Mouse (Mus musculus): Measurements from ENCODE around the gene Zfyve1.
"Not testable (repeated sequence)": the region's sequence is repeated elsewhere in the genome, so short reads cannot be mapped to it uniquely, and the experiment has no call there.

Zfyve1 gene

DNA sequence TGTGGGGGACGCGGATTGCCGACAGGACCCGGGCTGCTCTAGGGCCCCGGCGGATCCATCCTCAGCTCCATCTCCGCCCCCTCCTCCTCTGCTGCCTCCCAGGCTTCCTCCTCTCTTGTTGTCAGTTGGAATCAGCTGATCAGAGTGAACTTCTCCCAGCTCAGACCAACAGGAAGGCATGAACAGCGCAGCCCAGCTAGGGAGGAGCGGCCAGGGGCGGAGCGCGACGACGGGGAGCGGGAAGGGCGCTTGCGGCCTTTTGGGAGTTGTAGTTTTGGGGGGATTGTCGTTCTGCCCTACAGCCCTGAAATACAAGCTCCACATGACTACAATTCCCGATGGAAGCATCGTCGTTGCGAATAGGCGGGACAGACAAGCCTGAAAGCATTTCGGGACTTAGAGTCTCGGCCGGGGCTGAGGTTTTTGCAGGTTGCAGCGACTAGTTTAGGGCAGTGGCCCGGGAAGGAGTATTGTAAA lies at the start of gene Zfyve1:
Gene Zfyve1, minus strand, starts transcription at position 198 of the 477 bp plus-strand sequence.
- ATAC-seq (ENCODE audit: low TSS enrichment) = peak; percentile 99

DNA sequence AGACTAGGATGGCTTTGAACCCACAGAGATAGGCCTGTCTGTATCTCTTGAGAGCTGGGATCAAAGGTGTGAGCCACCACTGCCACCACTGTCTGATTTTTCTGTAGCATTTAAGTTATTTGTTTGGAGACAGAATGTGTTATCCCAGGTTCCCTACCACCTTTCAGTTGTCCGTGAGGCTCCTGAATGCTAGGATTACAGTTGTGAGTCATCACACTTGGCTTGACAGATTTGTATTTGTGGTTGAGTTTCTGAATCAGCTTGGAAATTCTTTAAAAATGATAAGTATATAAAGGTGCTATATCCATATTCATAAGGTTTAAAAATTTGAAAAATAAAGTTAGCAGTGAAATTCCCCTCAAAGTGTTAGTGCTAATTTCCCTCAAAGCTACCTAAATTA lies 46.1 kb upstream of the Zfyve1 start:
- ATAC-seq (ENCODE audit: low TSS enrichment) = no peak

DNA sequence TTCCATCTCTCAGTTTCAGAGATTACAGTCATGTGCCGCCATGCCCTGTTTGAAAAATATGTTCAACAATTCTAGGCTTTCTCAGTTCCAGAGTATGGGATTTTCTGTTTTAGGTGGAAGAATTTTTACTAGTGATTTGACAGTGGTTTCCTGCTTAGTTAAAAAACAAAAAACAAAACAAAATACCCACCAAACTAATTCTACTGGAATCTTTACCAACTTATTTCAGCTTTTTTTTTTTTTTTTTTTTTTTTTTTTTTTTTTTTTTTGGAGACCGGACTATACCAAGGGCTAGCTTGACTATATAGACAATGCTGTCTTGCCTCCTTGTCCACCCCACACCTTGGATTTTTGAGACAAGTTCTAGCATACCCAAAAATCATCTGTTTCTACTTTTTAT lies 44.2 kb upstream of the Zfyve1 start:
- no peak for ATAC-seq (ENCODE audit: low TSS enrichment)

DNA sequence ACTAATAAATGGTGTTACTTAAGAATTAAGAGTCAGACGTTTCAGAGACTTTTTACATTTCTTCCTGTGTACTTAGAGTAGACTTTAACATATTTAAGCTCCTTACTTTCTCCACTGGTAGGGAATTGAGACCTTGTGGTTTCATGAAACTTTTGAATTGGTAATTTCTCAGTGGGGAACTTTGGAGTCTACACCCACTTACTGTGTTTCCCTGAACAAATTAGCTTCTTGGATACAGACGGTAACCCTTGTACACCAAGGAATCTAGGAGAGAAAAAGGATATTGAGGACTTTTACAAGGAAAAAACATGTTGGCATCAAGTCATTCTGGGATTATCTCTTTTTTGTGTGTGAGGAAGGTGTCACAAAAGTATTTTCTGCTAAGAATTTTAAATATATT lies 36.8 kb upstream of the Zfyve1 start:
- ATAC-seq (ENCODE audit: low TSS enrichment) = no peak

DNA sequence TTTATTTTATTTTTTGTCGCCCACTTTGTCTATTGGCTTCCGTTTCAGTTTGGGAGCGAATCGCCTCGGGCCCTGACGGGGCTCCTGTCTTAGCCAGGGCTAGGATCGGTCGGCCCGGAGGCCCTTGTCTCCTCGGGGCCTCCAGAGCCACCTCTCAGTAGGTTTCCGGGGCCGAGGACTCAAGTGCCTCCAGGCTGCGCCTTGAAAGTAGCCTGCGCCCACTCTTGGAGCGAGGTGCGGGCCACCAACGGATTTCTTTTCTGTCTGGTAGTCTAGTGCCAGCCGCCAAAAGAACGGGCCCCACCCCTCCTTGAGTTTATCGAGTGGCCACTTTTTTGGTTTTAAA lies 35.6 kb upstream of the Zfyve1 start:
- ATAC-seq (ENCODE audit: low TSS enrichment) = peak; percentile 45; the same call in 1 of the 2 replicates

DNA sequence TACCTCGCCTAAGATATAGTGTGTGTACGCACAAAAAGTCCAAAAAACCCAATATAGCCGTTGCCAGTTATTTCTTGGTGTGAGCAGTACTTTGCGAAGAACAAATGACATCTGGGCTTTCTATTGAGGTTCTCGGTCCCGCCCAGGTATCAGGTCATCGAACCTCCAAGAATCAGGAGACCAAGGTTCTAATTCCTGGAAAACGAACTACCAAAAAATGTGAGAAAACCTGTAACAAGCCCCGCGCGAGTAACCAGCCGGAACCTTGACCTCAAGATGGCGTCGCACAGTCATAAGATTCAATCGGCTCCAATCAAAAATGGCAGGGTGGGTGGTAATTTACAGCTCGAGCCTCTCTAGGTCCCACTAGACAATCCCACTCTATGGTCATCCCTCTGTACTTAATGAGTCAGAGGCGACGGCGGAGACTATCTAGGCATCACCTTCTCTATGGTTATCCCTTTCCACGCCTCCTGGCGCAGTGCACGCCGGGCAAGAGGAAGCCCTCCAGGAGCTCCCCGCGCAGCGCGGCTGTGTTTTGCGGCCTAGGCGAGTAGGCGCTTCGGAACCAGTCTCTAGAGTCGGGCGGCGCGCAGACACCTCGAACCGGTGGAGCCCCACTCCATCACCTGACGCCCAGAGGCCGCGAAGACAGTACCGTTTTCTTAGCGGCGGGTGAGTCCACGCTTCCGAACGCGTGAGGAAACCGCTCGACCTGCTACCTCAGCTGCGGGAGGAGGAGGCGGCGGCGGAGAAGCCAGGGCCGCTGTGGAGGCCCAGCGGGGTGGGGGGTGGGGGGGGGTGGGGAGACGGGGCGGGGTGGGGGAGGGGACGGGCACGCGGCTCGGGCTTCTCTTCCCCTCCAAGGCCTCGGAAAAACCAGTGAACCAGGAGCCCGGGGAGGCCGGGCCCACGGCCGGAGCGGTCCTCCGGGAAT lies 35.0 kb upstream of the Zfyve1 start:
- peak; percentile 99 for ATAC-seq (ENCODE audit: low TSS enrichment)

DNA sequence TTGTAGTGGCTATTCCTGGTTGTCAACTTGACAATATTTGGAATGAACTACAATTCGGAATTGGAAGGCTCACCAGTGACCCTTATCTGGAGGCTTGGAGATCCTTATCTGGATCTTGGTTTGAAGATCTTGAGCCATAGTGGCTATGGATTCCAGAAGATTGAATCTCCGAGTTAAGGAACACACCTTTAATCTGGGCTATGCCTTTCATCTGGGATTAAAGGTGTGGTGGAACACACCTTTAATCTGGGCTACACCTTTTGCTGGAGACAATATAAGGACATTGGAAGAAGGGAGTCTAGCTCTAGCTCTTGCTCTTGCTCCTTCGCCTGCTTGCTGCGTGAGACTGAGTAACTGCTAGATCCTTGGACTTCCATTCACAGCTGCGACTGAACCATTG lies 33.9 kb upstream of the Zfyve1 start, which contains the start of gene Rbm25:
Gene Rbm25, plus strand, starts transcription at position 301 of the 400 bp plus-strand sequence.
- not testable (repeated sequence) for ATAC-seq (ENCODE audit: low TSS enrichment)

DNA sequence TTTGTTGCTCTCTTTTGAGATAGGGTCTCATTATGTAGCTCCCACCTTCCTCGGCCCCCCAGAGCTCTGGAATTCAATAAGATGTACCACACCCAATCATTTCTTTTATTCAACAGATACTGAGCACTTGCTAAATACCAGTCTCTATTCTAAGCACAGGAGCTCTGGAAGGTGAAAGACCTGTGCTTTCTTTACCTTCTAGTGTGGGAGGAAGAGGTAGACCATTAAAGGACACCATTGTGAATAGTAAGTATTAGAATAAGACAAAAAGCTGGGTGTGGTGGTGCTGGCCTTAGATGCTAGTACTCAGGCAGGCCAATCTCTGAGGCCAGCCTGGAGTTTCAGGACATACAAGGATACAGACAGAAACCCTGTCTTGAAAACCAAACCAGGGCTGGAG lies 27.3 kb upstream of the Zfyve1 start:
- no peak for ATAC-seq (ENCODE audit: low TSS enrichment)

DNA sequence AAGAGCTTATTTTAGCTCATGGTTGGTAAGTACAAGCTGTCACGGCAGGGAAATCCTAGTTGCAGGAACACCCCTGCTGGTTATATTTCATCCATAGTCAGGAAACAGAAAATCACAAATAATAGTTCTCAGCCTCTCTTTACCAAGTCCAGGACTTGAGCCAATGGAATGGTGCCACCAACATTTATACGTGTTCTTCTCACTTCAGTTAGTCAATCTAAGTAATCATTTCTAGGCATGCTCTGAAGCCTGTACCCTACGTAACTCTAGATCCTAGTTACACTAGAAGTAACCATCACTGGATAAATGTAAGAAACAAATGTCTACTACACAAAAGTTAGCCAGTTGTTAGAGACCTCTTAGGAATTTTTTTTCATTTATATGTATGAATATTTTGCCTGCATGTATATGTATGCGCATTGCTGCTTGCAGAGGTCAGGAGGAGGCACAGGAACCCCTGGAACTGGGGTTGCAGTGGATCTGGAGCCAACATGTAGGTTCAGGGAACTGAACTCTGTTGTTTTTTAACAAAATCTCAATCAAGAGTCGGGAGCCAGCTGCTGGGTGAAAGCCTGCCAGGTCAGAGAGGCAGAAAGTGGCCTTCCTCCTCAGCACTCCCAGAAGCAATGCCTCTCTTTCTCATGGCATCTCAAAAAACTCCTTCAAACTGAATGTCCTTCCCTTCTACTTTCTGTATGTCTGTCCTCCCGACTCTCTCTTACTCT lies 25.2 kb upstream of the Zfyve1 start:
- ATAC-seq (ENCODE audit: low TSS enrichment) = no peak

DNA sequence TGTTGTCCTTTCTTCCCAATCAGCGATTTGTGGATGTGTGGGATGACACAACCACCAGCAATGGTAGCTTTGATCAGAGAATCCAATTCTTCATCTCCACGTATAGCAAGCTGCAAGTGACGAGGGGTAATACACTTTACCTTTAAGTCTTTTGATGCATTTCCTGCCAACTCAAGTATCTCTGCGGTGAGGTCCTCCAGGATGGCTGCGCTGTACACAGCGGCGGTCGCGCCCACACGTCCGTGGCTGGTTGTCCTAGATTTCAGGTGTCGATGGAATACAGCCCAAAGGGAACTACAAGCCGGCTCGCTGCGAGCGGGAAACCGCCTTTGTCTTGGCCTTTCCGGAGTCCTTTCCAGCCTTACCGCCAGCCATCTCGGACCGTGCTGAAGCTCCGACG lies 23.7 kb upstream of the Zfyve1 start:
- ATAC-seq (ENCODE audit: low TSS enrichment) = peak; percentile 59; the same call in 1 of the 2 replicates

DNA sequence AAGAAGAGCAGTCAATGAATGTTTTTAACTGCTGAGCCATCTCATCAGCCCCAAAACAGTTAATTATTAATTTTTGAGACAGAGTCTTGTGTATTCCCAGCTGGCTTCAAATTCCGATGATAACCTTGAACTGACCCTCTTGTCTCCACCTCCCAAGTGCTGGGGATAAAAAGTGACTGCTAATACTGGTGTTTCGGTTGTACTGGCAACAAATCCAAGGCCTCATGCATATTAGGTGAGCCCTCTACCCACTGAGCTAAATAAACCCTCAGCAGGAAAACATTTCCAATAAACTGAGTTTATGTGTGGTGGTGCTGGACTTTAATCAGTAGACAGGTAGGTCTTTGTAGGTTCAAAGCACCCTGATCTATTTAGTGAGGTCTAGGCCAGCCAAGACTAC lies 22.0 kb upstream of the Zfyve1 start:
- no peak for ATAC-seq (ENCODE audit: low TSS enrichment)

DNA sequence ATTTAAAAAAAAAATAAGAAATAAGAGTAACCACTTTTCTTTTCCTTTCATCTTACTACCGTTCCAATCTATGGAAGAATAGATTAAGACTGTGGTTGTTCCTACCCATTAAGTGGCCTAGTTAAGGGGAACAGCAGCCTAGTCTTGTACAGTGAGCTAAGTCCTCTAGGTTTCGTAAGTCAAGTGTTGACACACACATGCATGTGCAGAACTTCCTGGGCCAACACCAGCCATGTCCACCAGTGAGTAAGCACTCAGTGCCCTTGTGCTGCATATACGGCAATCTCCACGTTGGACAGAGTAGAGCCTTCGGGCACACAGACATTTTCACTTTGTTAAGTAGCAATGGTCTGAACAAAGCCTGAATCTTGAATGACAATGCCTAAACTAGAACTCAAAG lies 20.2 kb upstream of the Zfyve1 start:
- no peak for ATAC-seq (ENCODE audit: low TSS enrichment)

DNA sequence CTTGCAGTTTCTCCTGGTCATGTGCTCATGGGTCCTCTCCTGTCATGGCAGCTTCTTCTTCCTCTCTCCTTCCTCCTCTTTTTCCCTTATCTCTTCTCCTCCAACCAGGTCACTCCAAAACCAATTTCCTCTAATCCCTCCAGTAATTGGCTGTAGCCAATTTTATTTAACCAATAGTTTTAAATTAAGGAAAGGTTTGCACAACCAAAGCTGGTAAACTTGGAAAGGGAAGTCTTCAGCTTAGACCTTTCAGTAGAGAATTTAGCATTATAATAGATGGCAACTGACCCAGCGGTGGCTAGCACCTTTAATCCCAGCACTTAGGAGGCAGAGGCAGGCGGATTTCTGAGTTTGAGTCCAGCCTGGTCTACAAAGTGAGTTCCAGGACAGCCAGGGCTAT lies 9.4 kb upstream of the Zfyve1 start:
- not testable (repeated sequence) for ATAC-seq (ENCODE audit: low TSS enrichment)

DNA sequence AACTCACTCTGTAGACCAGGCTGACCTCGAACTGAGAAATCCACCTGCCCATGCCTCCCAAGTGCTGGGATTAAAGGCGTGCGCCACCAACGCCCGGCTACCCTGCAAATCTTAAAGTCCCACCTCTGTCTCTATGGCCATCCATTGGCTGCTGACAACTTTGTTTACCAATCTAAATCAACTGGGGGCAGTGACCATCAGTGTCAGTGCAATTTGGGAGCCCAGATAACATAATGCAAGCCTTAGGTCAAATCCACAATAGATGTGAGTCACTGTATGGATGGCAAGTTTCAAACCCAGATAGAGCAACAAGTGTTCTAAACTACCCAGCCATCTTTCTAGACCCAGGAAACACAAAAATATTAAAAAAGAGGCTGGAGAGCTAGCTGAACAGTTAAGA lies 5.3 kb upstream of the Zfyve1 start:
- ATAC-seq (ENCODE audit: low TSS enrichment) = no peak

DNA sequence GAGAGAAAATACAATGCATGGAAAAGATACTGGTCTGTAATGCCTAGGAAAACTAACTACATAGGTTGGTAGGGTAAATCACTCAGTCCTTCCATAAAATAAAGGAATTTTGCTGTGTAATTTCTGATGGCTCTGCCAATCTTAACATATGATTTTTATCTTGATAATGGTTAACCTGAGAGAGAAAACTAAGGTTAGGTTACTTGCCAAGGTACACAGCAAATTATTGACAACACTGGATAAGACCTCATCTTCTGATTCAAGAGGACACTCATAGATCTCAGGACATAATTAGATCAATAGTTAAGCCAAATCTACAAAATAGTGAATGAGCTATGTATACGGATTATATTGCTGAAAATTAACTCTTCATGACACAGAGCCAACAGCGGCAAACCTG lies 859 bp upstream of the Zfyve1 start:
- ATAC-seq (ENCODE audit: low TSS enrichment) = no peak

DNA sequence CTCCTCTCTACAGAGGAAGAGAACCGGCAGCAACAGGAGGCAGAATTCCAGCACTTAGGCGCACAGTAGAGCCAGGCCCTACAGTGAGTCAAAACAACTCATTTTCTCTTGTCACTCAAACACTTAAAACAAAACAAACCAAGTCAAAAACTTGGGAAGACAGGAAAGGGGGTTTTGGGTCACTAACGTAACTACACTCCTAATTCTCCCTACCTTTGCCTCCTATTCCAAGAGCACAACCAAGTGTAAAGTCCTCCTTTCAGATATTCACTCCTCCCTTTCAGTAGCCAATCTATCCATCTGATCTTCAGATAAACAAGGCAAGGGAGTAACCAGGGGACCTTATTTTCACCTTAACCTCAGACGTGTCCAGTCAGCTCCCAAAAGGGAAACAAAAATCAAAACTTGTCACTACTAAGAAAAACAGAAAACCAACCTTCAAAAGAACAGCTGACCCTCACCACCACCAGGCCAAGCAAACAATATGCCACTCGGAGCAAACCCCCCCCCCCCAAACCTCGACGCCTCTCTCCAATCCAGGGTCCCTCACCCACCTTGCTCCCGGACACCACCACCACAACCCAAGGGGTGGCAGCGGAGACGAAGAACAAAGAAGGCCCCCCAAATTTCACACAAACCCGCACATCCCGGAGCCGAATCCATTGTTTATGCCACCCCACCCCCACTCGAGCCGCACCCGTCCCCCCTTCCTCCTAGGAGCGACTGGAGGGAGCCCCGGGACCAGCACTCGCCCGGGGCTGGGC lies 649 bp downstream of the Zfyve1 start:
- ATAC-seq (ENCODE audit: low TSS enrichment) = no peak

DNA sequence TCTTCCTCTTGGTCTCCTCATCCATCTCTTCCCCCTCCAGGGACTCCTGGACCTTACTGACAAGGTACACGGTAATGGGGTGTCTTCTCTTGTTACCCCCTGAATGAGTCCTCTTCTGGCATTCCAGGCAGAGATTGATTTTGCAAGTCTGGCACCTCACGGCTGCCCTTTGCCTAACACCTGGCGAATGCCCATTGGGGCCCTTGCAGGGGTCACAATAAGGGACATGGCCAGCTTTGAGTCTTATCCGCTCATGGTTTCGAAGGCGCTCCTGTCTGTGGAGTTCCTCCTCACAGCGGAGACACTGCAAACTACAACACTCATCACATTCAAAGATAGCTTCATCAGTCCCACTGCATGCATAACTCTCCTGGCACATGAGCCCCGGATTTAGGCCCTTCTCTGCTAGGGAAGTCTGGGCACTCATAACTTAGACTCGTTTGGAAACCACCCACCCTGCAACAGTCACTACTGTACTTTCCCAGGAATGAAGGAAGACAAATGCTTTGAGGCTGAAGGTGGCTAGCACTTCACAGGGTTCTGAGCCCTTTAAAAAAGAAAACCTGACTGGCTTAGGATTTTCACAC lies 2.5 kb downstream of the Zfyve1 start:
- ATAC-seq (ENCODE audit: low TSS enrichment) = peak; percentile 45; the same call in 1 of the 2 replicates

DNA sequence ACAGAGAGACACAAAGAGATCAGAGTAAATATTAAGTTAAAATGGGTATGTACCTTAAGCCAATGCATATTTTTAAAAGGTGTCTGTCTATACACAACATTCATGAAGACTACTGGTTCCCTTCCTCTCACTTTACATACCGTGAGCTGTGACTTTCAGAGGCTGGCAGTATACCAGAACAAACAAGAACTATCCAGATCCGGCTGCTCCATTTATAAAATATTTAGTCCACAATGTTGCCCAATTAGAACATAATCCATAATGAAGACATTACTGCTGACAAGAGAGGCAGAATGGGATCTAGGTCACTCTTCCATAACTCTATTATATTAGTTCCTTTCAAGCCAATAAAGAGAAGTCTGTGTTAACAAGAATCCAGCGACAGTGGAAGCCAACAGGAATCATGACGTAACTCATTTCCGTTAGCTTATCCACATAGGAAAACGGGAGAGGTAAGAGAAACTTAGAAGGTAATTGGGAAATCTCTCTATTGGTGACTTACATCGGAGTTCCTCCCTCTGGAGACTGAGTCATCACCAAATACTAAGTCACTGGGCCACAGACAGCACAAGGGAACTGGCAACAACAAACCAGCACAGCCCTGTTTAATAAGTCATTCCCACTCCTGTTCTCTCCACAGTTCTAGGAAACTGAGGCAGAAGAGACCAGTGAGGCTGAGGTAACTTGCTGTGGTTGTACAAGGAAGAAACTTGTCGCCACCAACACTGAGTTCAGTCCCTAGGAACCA lies 5.1 kb downstream of the Zfyve1 start:
- no peak for ATAC-seq (ENCODE audit: low TSS enrichment)

DNA sequence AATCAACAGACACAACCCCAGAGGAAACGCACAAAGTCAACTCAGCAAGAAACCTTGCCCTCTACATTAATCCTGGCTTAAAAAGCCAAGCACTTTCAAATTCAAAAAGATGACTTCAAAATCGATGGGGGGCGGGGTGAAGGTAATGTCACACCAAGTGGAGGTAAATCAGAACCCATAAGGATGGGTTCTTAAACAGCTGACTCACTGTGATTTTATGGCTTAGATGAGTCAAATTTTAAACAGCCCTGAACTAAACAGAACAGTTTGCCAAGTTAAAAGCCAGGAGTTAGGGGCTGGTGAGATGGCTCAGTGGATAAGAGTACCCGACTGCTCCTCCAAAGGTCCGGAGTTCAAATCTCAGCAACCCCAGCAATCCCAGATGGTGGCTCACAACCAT lies 10.4 kb downstream of the Zfyve1 start:
- ATAC-seq (ENCODE audit: low TSS enrichment) = no peak

DNA sequence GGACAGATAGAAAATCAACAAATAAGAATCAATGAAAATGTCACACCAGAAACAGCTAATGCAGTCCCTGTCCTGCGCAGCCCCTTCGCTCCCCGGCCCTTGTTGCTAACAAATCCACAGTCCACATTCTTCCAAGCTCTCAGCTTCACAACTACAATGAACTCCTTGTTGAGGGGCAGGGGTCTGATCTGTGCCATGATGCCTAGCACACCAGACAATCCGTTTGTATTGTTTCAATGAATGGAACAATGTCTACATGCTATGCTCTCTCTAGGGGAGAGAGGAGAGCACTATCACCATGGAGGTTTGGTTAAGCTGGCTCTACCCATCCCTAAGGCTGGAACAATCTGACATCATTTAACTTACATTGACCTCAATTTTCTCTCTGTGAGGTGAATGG lies 14.3 kb downstream of the Zfyve1 start:
- peak; percentile 65; the same call in 1 of the 2 replicates for ATAC-seq (ENCODE audit: low TSS enrichment)

DNA sequence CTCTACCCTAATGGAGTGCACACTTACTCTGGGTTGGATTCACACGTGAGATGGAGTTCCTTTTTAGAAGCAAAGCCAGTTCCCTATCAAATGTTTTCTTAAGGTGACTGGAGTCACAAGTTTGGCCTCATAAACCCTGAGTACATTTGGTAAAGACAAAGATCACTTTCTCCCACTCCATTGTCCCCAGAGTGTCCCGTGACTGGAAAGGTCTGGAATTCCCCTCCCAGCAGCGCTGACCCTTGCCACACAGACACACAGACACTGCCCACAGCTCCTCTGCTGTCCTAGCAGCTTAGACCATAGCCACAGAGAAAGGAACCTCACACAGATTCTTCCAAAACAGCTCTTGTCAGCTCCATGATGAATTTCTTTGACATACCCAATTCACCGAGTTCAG lies 14.9 kb downstream of the Zfyve1 start:
- no peak for ATAC-seq (ENCODE audit: low TSS enrichment)
